ENCODE assay signal across 20 mouse cellular contexts in genomic region chr9:87737271-87737670, GRCm38 (mm10). TPM values are rescaled to one million over a fixed set of nuclear protein-coding genes. Genes with fewer than 3 reads are reported as not detected.
DNase-seq lines count a peak whose midpoint lies in the region; ATAC-seq and TF ChIP-seq lines count a peak whose summit lies in the region.
"Had no signal": no experiment of that assay in that cellular context is flagged by ENCODE, and none has a peak within 500 bp of the region (broad histone marks: within the 10 kb centered on the region; RNA-seq: fewer than 3 reads in every experiment).

No protein-coding gene starts in this region.

- H3K27me3 ChIP-seq in forebrain, postnatal 0 days (ENCODE audit: insufficient read depth, low read length) = peaks cover 89% of the 10 kb centered on the region
- H3K27me3 ChIP-seq in forebrain, embryonic 16.5 days (replicated peaks; ENCODE audit: control insufficient read depth, insufficient read depth, low read length) = peaks cover 64% of the 10 kb centered on the region
- H3K27me3 ChIP-seq in midbrain, embryonic 11.5 days (ENCODE audit: control insufficient read depth, insufficient read depth, low read length) = peaks cover 82% of the 10 kb centered on the region
- H3K27me3 ChIP-seq in midbrain, embryonic 13.5 days = peaks cover 97% of the 10 kb centered on the region

- no peaks in the 10 kb centered on the region for H3K9me3 ChIP-seq in forebrain, postnatal 0 days (ENCODE audit: low read length)
- H3K9me3 ChIP-seq in forebrain, embryonic 16.5 days (ENCODE audit: control insufficient read depth, low read length) = no peaks in the 10 kb centered on the region
- H3K9me3 ChIP-seq in midbrain, embryonic 11.5 days (ENCODE audit: control insufficient read depth, low read length) = no peaks in the 10 kb centered on the region
- no peaks in the 10 kb centered on the region for H3K9me3 ChIP-seq in midbrain, embryonic 13.5 days
- H3K9me3 ChIP-seq: embryonic facial prominence, embryonic 13.5 days; forebrain, embryonic 10.5 days; heart, embryonic 10.5 days; intestine, embryonic 15.5 days had no signal

- H3K36me3 ChIP-seq in forebrain, postnatal 0 days (ENCODE audit: insufficient read depth) = no peaks in the 10 kb centered on the region
- no peaks in the 10 kb centered on the region for H3K36me3 ChIP-seq in forebrain, embryonic 16.5 days (ENCODE audit: control insufficient read depth, insufficient read depth)
- H3K36me3 ChIP-seq in midbrain, embryonic 11.5 days (ENCODE audit: control insufficient read depth, insufficient read depth, low read length) = no peaks in the 10 kb centered on the region
- no peaks in the 10 kb centered on the region for H3K36me3 ChIP-seq in midbrain, embryonic 13.5 days
- H3K36me3 ChIP-seq: embryonic facial prominence, embryonic 13.5 days; forebrain, embryonic 10.5 days; heart, embryonic 10.5 days; intestine, embryonic 15.5 days had no signal

- no peak for ATAC-seq in forebrain, postnatal 0 days
- ATAC-seq in forebrain, embryonic 16.5 days = no peak
- no peak for ATAC-seq in midbrain, embryonic 11.5 days (ENCODE audit: low FRiP score)
- no peak for ATAC-seq in midbrain, embryonic 13.5 days
- ATAC-seq in erythroblast, adult 5-6 weeks (replicated peaks; ENCODE audit: low FRiP score, poor library complexity, severe bottlenecking) = no peak
- ATAC-seq: forebrain, embryonic 14.5 days; intestine, embryonic 15.5 days had no signal

- H3K9ac ChIP-seq in forebrain, postnatal 0 days = no peak overlapping the region
- H3K9ac ChIP-seq in forebrain, embryonic 16.5 days (replicated peaks; ENCODE audit: low read depth, low read length) = no peak overlapping the region
- H3K9ac ChIP-seq in midbrain, embryonic 11.5 days (ENCODE audit: low read length) = no peak overlapping the region
- no peak overlapping the region for H3K9ac ChIP-seq in midbrain, embryonic 13.5 days (replicated peaks)
- H3K9ac ChIP-seq: embryonic facial prominence, embryonic 13.5 days; hindbrain, embryonic 14.5 days; intestine, embryonic 15.5 days had no signal

- no peaks in the 10 kb centered on the region for H3K4me1 ChIP-seq in forebrain, postnatal 0 days (ENCODE audit: insufficient read depth)
- peaks cover 10% of the 10 kb centered on the region for H3K4me1 ChIP-seq in forebrain, embryonic 16.5 days (replicated peaks; ENCODE audit: control insufficient read depth, insufficient read depth, low read length)
- H3K4me1 ChIP-seq in midbrain, embryonic 11.5 days (ENCODE audit: control insufficient read depth, insufficient read depth, low read length) = peaks cover 17% of the 10 kb centered on the region
- H3K4me1 ChIP-seq in midbrain, embryonic 13.5 days (replicated peaks) = peaks cover 18% of the 10 kb centered on the region

- WGBS in forebrain, postnatal 0 days = 6% methylated on average over 4 of the region's 4 CpGs
- WGBS in forebrain, embryonic 16.5 days = 7% methylated on average over 4 of the region's 4 CpGs
- 2% methylated on average over 4 of the region's 4 CpGs for WGBS in midbrain, embryonic 11.5 days
- 5% methylated on average over 4 of the region's 4 CpGs for WGBS in midbrain, embryonic 13.5 days

- H3K4me2 ChIP-seq in forebrain, postnatal 0 days (ENCODE audit: low read depth) = no peak overlapping the region
- no peak overlapping the region for H3K4me2 ChIP-seq in forebrain, embryonic 16.5 days (ENCODE audit: low read length)
- no peak overlapping the region for H3K4me2 ChIP-seq in midbrain, embryonic 11.5 days
- no peak overlapping the region for H3K4me2 ChIP-seq in midbrain, embryonic 13.5 days (replicated peaks)
- H3K4me2 ChIP-seq: hindbrain, embryonic 14.5 days; intestine, embryonic 15.5 days had no signal

- H3K4me3 ChIP-seq in forebrain, postnatal 0 days (ENCODE audit: low read depth, low read length) = no peak overlapping the region
- no peak overlapping the region for H3K4me3 ChIP-seq in forebrain, embryonic 16.5 days (replicated peaks; ENCODE audit: low read length)
- H3K4me3 ChIP-seq in midbrain, embryonic 11.5 days (ENCODE audit: low read depth, low read length) = no peak overlapping the region
- no peak overlapping the region for H3K4me3 ChIP-seq in midbrain, embryonic 13.5 days (replicated peaks)
- H3K4me3 ChIP-seq: forebrain, embryonic 10.5 days; heart, embryonic 10.5 days; intestine, embryonic 15.5 days had no signal

- no peak for TF ChIP-seq CTCF in forebrain, postnatal 0 days (IDR thresholded peaks at IDR 0.05; ENCODE audit: low read depth)
- TF ChIP-seq CTCF in brain, embryonic 14.5 days (IDR thresholded peaks at IDR 0.05; ENCODE audit: borderline replicate concordance, extremely low read depth, insufficient read depth, insufficient read length) = no peak

- H3K27ac ChIP-seq in forebrain, postnatal 0 days (ENCODE audit: low read depth, low read length) = no peak overlapping the region
- H3K27ac ChIP-seq in forebrain, embryonic 16.5 days (ENCODE audit: low read length) = no peak overlapping the region
- no peak overlapping the region for H3K27ac ChIP-seq in midbrain, embryonic 11.5 days (ENCODE audit: low read depth, low read length)
- H3K27ac ChIP-seq in midbrain, embryonic 13.5 days = no peak overlapping the region
- H3K27ac ChIP-seq: embryonic facial prominence, embryonic 13.5 days; forebrain, embryonic 10.5 days; heart, embryonic 10.5 days; hindbrain, embryonic 14.5 days; intestine, embryonic 15.5 days had no signal

- DNase-seq in forebrain, postnatal 0 days = peak; percentile 61
- peak; percentile 94 for DNase-seq in midbrain, embryonic 11.5 days (ENCODE audit: low spot score, missing footprints)
- peak; percentile 38 for DNase-seq in brain, embryonic 14.5 days (ENCODE audit: low read depth)
- DNase-seq: adrenal gland, adult 8-10 months; adrenal gland, postnatal 36 days; cerebellum, adult 11 months; cerebellum, adult 8-10 months; gastrocnemius, postnatal 10 days; heart, adult 18-20 months; heart, postnatal 4 days had no signal

- TF ChIP-seq POLR2A in brain, embryonic 14.5 days (IDR thresholded peaks at IDR 0.05; ENCODE audit: borderline replicate concordance, extremely low read depth, insufficient read depth, insufficient read length, poor library complexity, severe bottlenecking) = no peak

RNA-seq across cellular contexts. Expression of gene Tbx18, which starts 6.2 kb away (rescaled TPM):
- total RNA-seq in forebrain, postnatal 0 days (2014; rRNA removed) = 4.5 and 7.8 TPM in 2 replicates
- polyA plus RNA-seq in forebrain, postnatal 0 days (2015; fragmentation: Nextera tagmentation; extraction: Ambion mirVana) = 1.5 and 1.7 TPM in 2 replicates
- polyA plus RNA-seq in forebrain, embryonic 16.5 days (2015; fragmentation: Nextera tagmentation; extraction: Ambion mirVana) = 2.1 and 2.2 TPM in 2 replicates
- polyA plus RNA-seq in midbrain, embryonic 11.5 days (2014; fragmentation: Nextera tagmentation; extraction: Ambion mirVana) = 5.5 and 5.6 TPM in 2 replicates
- 1.9 and 2.9 TPM in 2 replicates for polyA plus RNA-seq in midbrain, embryonic 13.5 days (2015; fragmentation: Nextera tagmentation; extraction: Ambion mirVana)
- 3.8 and 6.5 TPM in 2 replicates for polyA plus RNA-seq in brain, embryonic 14.5 days (2012; rRNA removed)
- not detected in 2 replicates for total RNA-seq in erythroblast, adult 5-6 weeks (2015; ENCODE audit: low replicate concordance)
- total RNA-seq in erythroblast, adult 5-6 weeks (2017; ENCODE audit: low replicate concordance) = 0.68 TPM in 1 of 2 replicates, not detected in the other
- total RNA-seq: common myeloid progenitor, adult 5-6 weeks had no signal

Comparison
In these comparisons a context has a peak if more than half of its experiments do, and no peak if none do; other contexts are left out.
1. DNase-seq: peak in every context shown above with its lines; median percentile 94 in midbrain, embryonic 11.5 days; 61 in forebrain, postnatal 0 days; 38 in brain, embryonic 14.5 days.